Mouse (Mus musculus): ENCODE data around the gene Cblb. TPM values are rescaled to one million over a fixed set of nuclear protein-coding genes. Genes with fewer than 3 reads are reported as not detected.
A peak's percentile ranks its signal among the peaks of the same experiment; 100 is the strongest.

Gene Cblb
- polyA plus RNA-seq (2015; fragmentation: Nextera tagmentation; extraction: Ambion mirVana): 11.5 and 12.3 TPM in 2 replicates

- H3K9ac ChIP-seq: peak within 1 kb of the TSS; percentile 98
- H3K36me3 ChIP-seq: 0 out of 2 replicates have a peak, but pooled peaks cover 4% of the 10 kb centered on the region
- peaks cover 36% of the 10 kb centered on the region for H3K4me1 ChIP-seq (replicated peaks)
- H3K4me2 ChIP-seq: peak within 1 kb of the TSS; percentile 61
- WGBS: under 1% methylated on average over 38 of the region's 38 CpGs
- H3K27ac ChIP-seq (replicated peaks): peak within 1 kb of the TSS; percentile 95
- peak within 1 kb of the TSS; percentile 98 for H3K4me3 ChIP-seq
- no peaks in the 10 kb centered on the region for H3K27me3 ChIP-seq
- ATAC-seq (ENCODE audit: low FRiP score, low read depth): peak; percentile 99
- H3K9me3 ChIP-seq: no peaks in the 10 kb centered on the region
Observed at GRCm38 (mm10) chr16:52031091-52031689, at the start of gene Cblb. TSS of gene Cblb (plus strand) at chr16:52031225.

GRCm38 (mm10) chr16:51985436-51985835, 45.6 kb upstream of the Cblb start:
- Histone ChIP-seq H3K4me1 (replicated peaks) (no peaks in the 10 kb centered on the region), H3K9me3 (no peaks in the 10 kb centered on the region), H3K4me3 (no peak overlapping the region), H3K27ac (replicated peaks) (no peak overlapping the region), H3K27me3 (no peaks in the 10 kb centered on the region), H3K36me3 (no peaks in the 10 kb centered on the region), H3K4me2 (no peak overlapping the region), H3K9ac (no peak overlapping the region)
- ATAC-seq (ENCODE audit: low FRiP score, low read depth): no peak
- 44% methylated on average over 8 of the region's 8 CpGs for WGBS

- Histone ChIP-seq H3K4me3 (no peak overlapping the region), H3K9me3 (no peaks in the 10 kb centered on the region), H3K4me1 (replicated peaks) (no peaks in the 10 kb centered on the region), H3K27ac (replicated peaks) (no peak overlapping the region), H3K4me2 (no peak overlapping the region), H3K27me3 (no peaks in the 10 kb centered on the region), H3K9ac (no peak overlapping the region), H3K36me3 (no peaks in the 10 kb centered on the region)
- WGBS: 64% methylated on average over 3 of the region's 3 CpGs
- no peak for ATAC-seq (ENCODE audit: low FRiP score, low read depth)
Observed at GRCm38 (mm10) chr16:51986207-51986606, 44.8 kb upstream of the Cblb start.

- H3K4me1 ChIP-seq (replicated peaks): no peaks in the 10 kb centered on the region
- no peak overlapping the region for H3K4me3 ChIP-seq
- H3K9ac ChIP-seq: no peak overlapping the region
- no peak for ATAC-seq (ENCODE audit: low FRiP score, low read depth)
- 56% methylated on average over 4 of the region's 4 CpGs for WGBS
- no peaks in the 10 kb centered on the region for H3K27me3 ChIP-seq
- H3K4me2 ChIP-seq: no peak overlapping the region
- H3K27ac ChIP-seq (replicated peaks): no peak overlapping the region
- H3K9me3 ChIP-seq: no peaks in the 10 kb centered on the region
- H3K36me3 ChIP-seq: no peaks in the 10 kb centered on the region
Observed at GRCm38 (mm10) chr16:51987085-51987620, 43.9 kb upstream of the Cblb start.

DNA sequence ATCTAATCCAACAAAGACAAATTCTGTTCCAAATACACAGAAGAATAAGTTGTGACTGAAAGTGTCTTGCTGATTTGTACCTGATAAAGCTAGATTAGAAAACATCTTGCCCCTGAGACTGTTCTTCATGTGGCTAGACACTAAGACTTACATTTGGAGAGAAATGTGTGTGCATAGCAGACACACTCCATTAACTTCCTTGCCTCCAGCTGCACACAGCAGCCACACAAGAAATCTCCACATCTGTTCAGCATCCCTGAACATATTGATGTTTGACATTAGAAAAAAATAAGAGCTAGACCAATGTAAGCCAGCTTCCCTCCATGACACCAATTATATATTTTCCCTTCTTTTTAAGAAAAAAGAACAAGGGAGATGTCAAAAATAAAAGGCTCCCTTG, 43.0 kb upstream of the Cblb start:
- Histone ChIP-seq H3K36me3 (no peaks in the 10 kb centered on the region), H3K4me2 (no peak overlapping the region), H3K4me3 (no peak overlapping the region), H3K9ac (no peak overlapping the region), H3K27ac (replicated peaks) (no peak overlapping the region), H3K9me3 (no peaks in the 10 kb centered on the region), H3K4me1 (replicated peaks) (no peaks in the 10 kb centered on the region), H3K27me3 (no peaks in the 10 kb centered on the region)
- ATAC-seq (ENCODE audit: low FRiP score, low read depth): no peak

GRCm38 (mm10) chr16:51989259-51989658, 41.8 kb upstream of the Cblb start:
- Histone ChIP-seq H3K4me3 (no peak overlapping the region), H3K27ac (replicated peaks) (no peak overlapping the region), H3K4me2 (no peak overlapping the region), H3K9me3 (no peaks in the 10 kb centered on the region), H3K27me3 (no peaks in the 10 kb centered on the region), H3K4me1 (replicated peaks) (no peaks in the 10 kb centered on the region), H3K36me3 (no peaks in the 10 kb centered on the region), H3K9ac (no peak overlapping the region)
- 78% methylated on average over 3 of the region's 3 CpGs for WGBS
- no peak for ATAC-seq (ENCODE audit: low FRiP score, low read depth)

- WGBS: 93% methylated on average over 3 of the region's 3 CpGs
Observed at GRCm38 (mm10) chr16:52000043-52000442, 31.0 kb upstream of the Cblb start.

GRCm38 (mm10) chr16:52000801-52001200, 30.2 kb upstream of the Cblb start:
- Histone ChIP-seq H3K4me1 (replicated peaks) (no peaks in the 10 kb centered on the region), H3K4me2 (no peak overlapping the region)
- no peak for ATAC-seq (ENCODE audit: low FRiP score, low read depth)

More at GRCm38 (mm10) chr16:52000043-52000442, 31.0 kb upstream of the Cblb start:
- Histone ChIP-seq H3K4me1 (replicated peaks) (no peaks in the 10 kb centered on the region), H3K27ac (replicated peaks) (no peak overlapping the region), H3K4me3 (no peak overlapping the region), H3K27me3 (no peaks in the 10 kb centered on the region), H3K4me2 (no peak overlapping the region), H3K9me3 (no peaks in the 10 kb centered on the region), H3K36me3 (no peaks in the 10 kb centered on the region), H3K9ac (no peak overlapping the region)
- ATAC-seq (ENCODE audit: low FRiP score, low read depth): no peak

DNA sequence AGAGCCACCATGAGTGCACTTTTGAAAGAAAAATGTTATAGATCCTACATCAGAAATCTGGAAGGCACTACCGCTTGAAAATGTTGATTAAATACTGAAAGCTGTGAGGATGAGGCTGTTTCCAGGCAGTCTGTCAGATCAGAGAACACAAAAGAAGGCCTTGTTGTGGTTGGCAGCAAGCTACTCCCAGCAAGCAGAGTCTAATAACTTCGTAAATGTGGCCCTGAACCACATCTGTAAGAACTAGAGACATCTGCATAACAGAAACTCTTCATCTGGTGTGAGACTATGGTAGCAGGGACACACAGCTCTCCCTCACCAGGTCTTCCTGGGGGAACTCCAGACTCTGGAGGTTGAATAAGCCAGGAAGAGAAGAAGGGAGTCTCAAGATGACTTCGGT, 24.0 kb upstream of the Cblb start:
- H3K9ac ChIP-seq: no peak overlapping the region
- ATAC-seq (ENCODE audit: low FRiP score, low read depth): no peak
- no peaks in the 10 kb centered on the region for H3K27me3 ChIP-seq
- no peaks in the 10 kb centered on the region for H3K36me3 ChIP-seq
- H3K9me3 ChIP-seq: no peaks in the 10 kb centered on the region
- H3K4me3 ChIP-seq: no peak overlapping the region
- WGBS: 76% methylated on average over 3 of the region's 3 CpGs
- no peak overlapping the region for H3K4me2 ChIP-seq
- no peak overlapping the region for H3K27ac ChIP-seq (replicated peaks)
- H3K4me1 ChIP-seq (replicated peaks): no peaks in the 10 kb centered on the region

More at GRCm38 (mm10) chr16:52000801-52001200, 30.2 kb upstream of the Cblb start:
- H3K9ac ChIP-seq: no peak overlapping the region
- H3K4me3 ChIP-seq: no peak overlapping the region
- H3K36me3 ChIP-seq: no peaks in the 10 kb centered on the region
- no peaks in the 10 kb centered on the region for H3K27me3 ChIP-seq
- no peaks in the 10 kb centered on the region for H3K9me3 ChIP-seq
- no peak overlapping the region for H3K27ac ChIP-seq (replicated peaks)

DNA sequence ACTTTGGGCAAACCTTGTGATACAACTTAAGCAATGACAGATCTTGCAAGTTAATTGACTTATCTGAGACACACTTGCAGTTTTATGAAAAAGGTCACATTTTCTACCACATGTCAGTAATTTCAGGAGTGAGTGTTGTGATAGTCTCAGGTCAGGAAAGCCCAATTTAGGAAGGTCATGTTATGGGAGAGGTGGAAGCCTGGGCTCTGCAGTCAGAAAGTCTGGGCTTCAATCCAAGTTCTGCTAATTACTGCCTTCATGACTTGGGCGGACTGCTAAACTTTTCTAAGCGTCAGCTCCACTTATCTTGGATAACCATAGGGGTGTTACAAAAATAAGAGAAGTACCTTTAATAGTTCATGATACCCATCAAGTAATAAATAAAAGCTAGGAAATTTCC, 22.6 kb upstream of the Cblb start:
- Histone ChIP-seq H3K27me3 (no peaks in the 10 kb centered on the region), H3K4me2 (no peak overlapping the region), H3K4me3 (no peak overlapping the region), H3K27ac (replicated peaks) (no peak overlapping the region), H3K36me3 (no peaks in the 10 kb centered on the region), H3K9me3 (no peaks in the 10 kb centered on the region), H3K9ac (no peak overlapping the region), H3K4me1 (replicated peaks) (no peaks in the 10 kb centered on the region)
- 62% methylated on average over 2 of the region's 2 CpGs for WGBS
- ATAC-seq (ENCODE audit: low FRiP score, low read depth): no peak

DNA sequence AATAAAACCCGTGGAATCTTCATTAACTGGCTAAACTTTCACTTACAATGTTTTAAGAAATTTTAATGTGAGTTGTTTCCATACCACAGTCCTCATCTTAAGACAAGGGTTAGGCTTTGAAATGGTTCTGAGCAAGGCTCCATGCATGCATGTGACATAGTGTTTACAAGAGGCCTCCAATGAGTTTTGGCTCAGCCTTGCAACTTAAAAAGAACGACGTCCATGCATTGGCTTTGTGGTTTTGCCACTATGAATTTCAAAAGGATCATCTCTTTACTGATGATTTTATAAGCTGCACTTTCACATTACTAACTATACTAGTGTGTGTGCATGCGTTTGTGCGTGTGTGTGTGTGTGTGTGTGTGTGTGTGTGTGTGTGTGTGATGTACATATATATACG, 21.6 kb upstream of the Cblb start:
- no peaks in the 10 kb centered on the region for H3K27me3 ChIP-seq
- H3K36me3 ChIP-seq: no peaks in the 10 kb centered on the region
- 95% methylated on average over 6 of the region's 6 CpGs for WGBS
- no peaks in the 10 kb centered on the region for H3K4me1 ChIP-seq (replicated peaks)
- H3K27ac ChIP-seq (replicated peaks): no peak overlapping the region
- H3K9me3 ChIP-seq: no peaks in the 10 kb centered on the region
- no peak overlapping the region for H3K9ac ChIP-seq
- ATAC-seq (ENCODE audit: low FRiP score, low read depth): no peak
- H3K4me3 ChIP-seq: no peak overlapping the region
- no peak overlapping the region for H3K4me2 ChIP-seq

DNA sequence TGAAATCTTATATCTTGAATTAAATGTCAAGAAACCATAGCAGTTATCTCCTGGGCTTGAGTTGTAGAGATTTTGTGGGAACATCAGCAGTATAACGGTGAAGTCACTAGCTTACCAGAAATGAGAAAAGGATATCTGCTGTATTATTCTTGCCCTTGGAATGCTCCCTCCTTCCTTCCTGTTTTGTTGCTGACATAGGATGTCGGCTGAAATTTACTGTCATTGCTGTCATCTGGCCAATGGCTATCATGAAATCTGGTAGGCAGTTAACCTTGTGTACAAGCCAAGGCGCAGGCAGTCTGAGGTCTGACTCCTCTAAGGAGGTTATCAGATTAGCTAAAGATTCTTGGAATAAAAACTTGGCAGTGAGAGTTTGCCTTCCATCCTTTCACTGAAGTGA, 18.0 kb upstream of the Cblb start:
- Histone ChIP-seq H3K27ac (replicated peaks) (no peak overlapping the region), H3K4me3 (no peak overlapping the region)
- whole genome bisulfite sequencing: 84% methylated on average over 3 of the region's 3 CpGs

GRCm38 (mm10) chr16:52013812-52014211, 17.2 kb upstream of the Cblb start:
- no peak for ATAC-seq (ENCODE audit: low FRiP score, low read depth)
- WGBS: 85% methylated on average over 2 of the region's 2 CpGs
- H3K4me1 ChIP-seq (replicated peaks): no peaks in the 10 kb centered on the region
- no peak overlapping the region for H3K4me2 ChIP-seq
- no peaks in the 10 kb centered on the region for H3K27me3 ChIP-seq
- no peak overlapping the region for H3K9ac ChIP-seq
- H3K4me3 ChIP-seq: no peak overlapping the region
- no peaks in the 10 kb centered on the region for H3K9me3 ChIP-seq
- no peak overlapping the region for H3K27ac ChIP-seq (replicated peaks)
- no peaks in the 10 kb centered on the region for H3K36me3 ChIP-seq

More for the DNA sequence above, 18.0 kb upstream of the Cblb start:
- H3K4me1 ChIP-seq (replicated peaks): no peaks in the 10 kb centered on the region
- ATAC-seq (ENCODE audit: low FRiP score, low read depth): no peak
- no peaks in the 10 kb centered on the region for H3K27me3 ChIP-seq
- H3K36me3 ChIP-seq: no peaks in the 10 kb centered on the region
- H3K9ac ChIP-seq: no peak overlapping the region
- H3K4me2 ChIP-seq: no peak overlapping the region
- H3K9me3 ChIP-seq: no peaks in the 10 kb centered on the region
